Mouse (Mus musculus) myocyte (in vitro differentiated cells): Measurements from ENCODE around the gene Kidins220. TPM values are rescaled to one million over a fixed set of nuclear protein-coding genes. Genes with fewer than 3 reads are reported as not detected.

Experiments
- H3K27me3 ChIP-seq: one replicate; pipeline ENCODE4 v1.6.1; 2011; ENCODE audit not compliant: control insufficient read depth, insufficient read depth, insufficient read length
- H3K36me3 ChIP-seq: one replicate; pipeline ENCODE4 v1.6.1; 2011; ENCODE audit not compliant: control insufficient read depth, insufficient read depth
- H3K4me2 ChIP-seq: one replicate; pipeline ENCODE4 v1.6.1; 2011; ENCODE audit warnings: low read depth, control low read depth
- H3K4me3 ChIP-seq: one replicate; pipeline ENCODE4 v1.5.1; 2011; ENCODE audit warnings: mild to moderate bottlenecking, control low read depth, moderate library complexity
- H3K79me2 ChIP-seq: one replicate; pipeline ENCODE4 v1.6.1; 2011; ENCODE audit not compliant: control insufficient read depth, insufficient read depth
- H3ac ChIP-seq: one replicate; pipeline ENCODE4 v1.6.1; 2011; ENCODE audit not compliant: control insufficient read depth, insufficient read length
- CEBPB ChIP-seq: IDR thresholded peaks from 2 replicates; pipeline ENCODE4 v1.6.1; 2011; ENCODE audit warnings: mild to moderate bottlenecking, moderate library complexity; ENCODE audit not compliant: poor library complexity, insufficient read depth, severe bottlenecking
- E2F4 ChIP-seq: IDR thresholded peaks from one replicate; pipeline ENCODE4 v1.6.1; 2011; ENCODE audit warnings: mild to moderate bottlenecking, control low read depth, moderate library complexity; ENCODE audit not compliant: insufficient read depth
- MAX ChIP-seq: IDR thresholded peaks from one replicate; pipeline ENCODE4 v1.6.1; 2011; ENCODE audit warnings: low read depth, mild to moderate bottlenecking, control low read depth
- MYOD1 ChIP-seq, 3 experiments: IDR thresholded peaks; one replicate each; pipeline ENCODE4 v1.6.1; 2011; ENCODE audit warnings: control low read depth in 2 of 3, low read depth in 2 of 3, mild to moderate bottlenecking in 2 of 3, moderate library complexity in 1 of 3; ENCODE audit not compliant: insufficient read length in 2 of 3, control insufficient read depth in 1 of 3
- MYOG ChIP-seq, 3 experiments: IDR thresholded peaks; one replicate each; pipeline ENCODE4 v1.6.1; 2011; ENCODE audit warnings: control low read depth in 2 of 3, low read depth in 2 of 3, mild to moderate bottlenecking in 2 of 3; ENCODE audit not compliant: insufficient read length in 2 of 3, control insufficient read depth in 1 of 3, insufficient read depth in 1 of 3
- POLR2A ChIP-seq: IDR thresholded peaks from one replicate; pipeline ENCODE4 v1.6.1; 2011; ENCODE audit warnings: low read depth, mild to moderate bottlenecking, control low read depth, moderate library complexity; ENCODE audit not compliant: insufficient read length
- POLR2AphosphoS2 ChIP-seq: IDR thresholded peaks from one replicate; pipeline ENCODE4 v1.6.1; 2011; ENCODE audit warnings: low read depth, control low read depth; ENCODE audit not compliant: insufficient read length
- REST ChIP-seq: IDR thresholded peaks from one replicate; pipeline ENCODE4 v1.6.1; 2011; ENCODE audit warnings: mild to moderate bottlenecking, control low read depth, moderate library complexity; ENCODE audit not compliant: insufficient read depth, insufficient read length
- SRF ChIP-seq: IDR thresholded peaks from one replicate; pipeline ENCODE4 v1.6.1; 2011; ENCODE audit warnings: low read depth; ENCODE audit not compliant: control insufficient read depth, insufficient read length
- TCF12 ChIP-seq: IDR thresholded peaks from one replicate; pipeline ENCODE4 v1.6.1; 2011; ENCODE audit warnings: mild to moderate bottlenecking, control low read depth; ENCODE audit not compliant: poor library complexity, insufficient read depth, severe bottlenecking
- TCF3 ChIP-seq: IDR thresholded peaks from one replicate; pipeline ENCODE4 v1.6.1; 2011; ENCODE audit warnings: low read depth, control low read depth; ENCODE audit not compliant: insufficient read length
- USF1 ChIP-seq: IDR thresholded peaks from one replicate; pipeline ENCODE4 v1.6.1; 2011; ENCODE audit warnings: low read depth, mild to moderate bottlenecking, control low read depth, moderate library complexity
- polyA plus RNA-seq: library from polyadenylated mRNA; unstranded; fragments of >200 nt; fragmentation: generic; extraction: Trizol; gene quantifications from one replicate; pipeline ENCODE4 v1.2.1, GENCODE M21; 2012; ENCODE audit warnings: missing spikeins

Gene Kidins220
- polyA plus RNA-seq, 1 experiment, result 33.3 TPM

GRCm38 (mm10) chr12:24948344-24948743 lies 26.4 kb upstream of the Kidins220 start:
- Histone ChIP-seq H3K4me2 (no peak overlapping the region), H3K27me3 (no peaks in the 10 kb centered on the region), H3ac (no peak overlapping the region), H3K4me3 (no peak overlapping the region), H3K79me2 (no peaks in the 10 kb centered on the region), H3K36me3 (no peaks in the 10 kb centered on the region)
- no peak for TF ChIP-seq POLR2A
- TF ChIP-seq TCF3, result no peak
- no peak for TF ChIP-seq POLR2AphosphoS2
- no peak for TF ChIP-seq SRF
- no peak for TF ChIP-seq E2F4
- TF ChIP-seq MYOD1 (IDR thresholded peaks at IDR 0.05; ENCODE audit: control insufficient read depth in 1 of 3, insufficient read length in 2 of 3, low read depth in 2 of 3), result peak in 1 of 3 experiments; percentile 10
- TF ChIP-seq CEBPB, result no peak

GRCm38 (mm10) chr12:24950376-24951046 lies 24.2 kb upstream of the Kidins220 start:
- H3K27me3 ChIP-seq, result no peaks in the 10 kb centered on the region
- H3K4me2 ChIP-seq, result no peak overlapping the region
- no peak overlapping the region for H3K4me3 ChIP-seq
- H3ac ChIP-seq, result no peak overlapping the region
- H3K36me3 ChIP-seq, result no peaks in the 10 kb centered on the region
- H3K79me2 ChIP-seq, result no peaks in the 10 kb centered on the region
- TF ChIP-seq TCF3 (no peak), REST (no peak)

- Histone ChIP-seq H3K4me3 (no peak overlapping the region), H3ac (no peak overlapping the region), H3K4me2 (no peak overlapping the region), H3K27me3 (no peaks in the 10 kb centered on the region), H3K36me3 (no peaks in the 10 kb centered on the region), H3K79me2 (no peaks in the 10 kb centered on the region)
- TF ChIP-seq E2F4 (no peak), SRF (no peak), MAX (no peak), REST (no peak), MYOD1 (IDR thresholded peaks at IDR 0.05; ENCODE audit: control insufficient read depth in 1 of 3, insufficient read length in 2 of 3, low read depth in 2 of 3) (no peak), USF1 (no peak), CEBPB (no peak), TCF3 (no peak), MYOG (IDR thresholded peaks at IDR 0.05; ENCODE audit: control insufficient read depth in 1 of 3, insufficient read depth in 1 of 3, insufficient read length in 2 of 3, low read depth in 2 of 3) (no peak), POLR2AphosphoS2 (no peak), POLR2A (no peak), TCF12 (no peak)
Observed at GRCm38 (mm10) chr12:24952147-24952546, 22.6 kb upstream of the Kidins220 start.

GRCm38 (mm10) chr12:24955137-24955536 lies 19.6 kb upstream of the Kidins220 start:
- Histone ChIP-seq H3K4me2 (no peak overlapping the region), H3K36me3 (no peaks in the 10 kb centered on the region), H3K27me3 (no peaks in the 10 kb centered on the region), H3ac (no peak overlapping the region), H3K4me3 (no peak overlapping the region), H3K79me2 (no peaks in the 10 kb centered on the region)
- TF ChIP-seq TCF3 (no peak), SRF (no peak), MYOD1 (IDR thresholded peaks at IDR 0.05; ENCODE audit: control insufficient read depth in 1 of 3, insufficient read length in 2 of 3, low read depth in 2 of 3) (no peak), TCF12 (no peak)

GRCm38 (mm10) chr12:24958526-24958925 lies 16.2 kb upstream of the Kidins220 start:
- TF ChIP-seq TCF12 (no peak), POLR2A (no peak), SRF (no peak), REST (no peak), E2F4 (no peak), USF1 (no peak), POLR2AphosphoS2 (no peak)
- Histone ChIP-seq H3ac (no peak overlapping the region), H3K36me3 (no peaks in the 10 kb centered on the region), H3K4me3 (no peak overlapping the region), H3K79me2 (no peaks in the 10 kb centered on the region), H3K27me3 (no peaks in the 10 kb centered on the region), H3K4me2 (no peak overlapping the region)

GRCm38 (mm10) chr12:24961821-24962220 lies 12.9 kb upstream of the Kidins220 start:
- Histone ChIP-seq H3K27me3 (no peaks in the 10 kb centered on the region), H3ac (no peak overlapping the region), H3K4me2 (no peak overlapping the region), H3K79me2 (no peaks in the 10 kb centered on the region), H3K36me3 (no peaks in the 10 kb centered on the region), H3K4me3 (no peak overlapping the region)
- TF ChIP-seq MYOG (IDR thresholded peaks at IDR 0.05; ENCODE audit: control insufficient read depth in 1 of 3, insufficient read depth in 1 of 3, insufficient read length in 2 of 3, low read depth in 2 of 3), result no peak
- no peak for TF ChIP-seq CEBPB
- TF ChIP-seq POLR2A, result no peak
- TF ChIP-seq SRF, result no peak
- TF ChIP-seq POLR2AphosphoS2, result no peak
- TF ChIP-seq TCF3, result no peak
- no peak for TF ChIP-seq MAX
- TF ChIP-seq E2F4, result no peak
- no peak for TF ChIP-seq USF1
- TF ChIP-seq MYOD1 (IDR thresholded peaks at IDR 0.05; ENCODE audit: control insufficient read depth in 1 of 3, insufficient read length in 2 of 3, low read depth in 2 of 3), result no peak
- no peak for TF ChIP-seq REST
- no peak for TF ChIP-seq TCF12
